In the genomic region with DNA sequence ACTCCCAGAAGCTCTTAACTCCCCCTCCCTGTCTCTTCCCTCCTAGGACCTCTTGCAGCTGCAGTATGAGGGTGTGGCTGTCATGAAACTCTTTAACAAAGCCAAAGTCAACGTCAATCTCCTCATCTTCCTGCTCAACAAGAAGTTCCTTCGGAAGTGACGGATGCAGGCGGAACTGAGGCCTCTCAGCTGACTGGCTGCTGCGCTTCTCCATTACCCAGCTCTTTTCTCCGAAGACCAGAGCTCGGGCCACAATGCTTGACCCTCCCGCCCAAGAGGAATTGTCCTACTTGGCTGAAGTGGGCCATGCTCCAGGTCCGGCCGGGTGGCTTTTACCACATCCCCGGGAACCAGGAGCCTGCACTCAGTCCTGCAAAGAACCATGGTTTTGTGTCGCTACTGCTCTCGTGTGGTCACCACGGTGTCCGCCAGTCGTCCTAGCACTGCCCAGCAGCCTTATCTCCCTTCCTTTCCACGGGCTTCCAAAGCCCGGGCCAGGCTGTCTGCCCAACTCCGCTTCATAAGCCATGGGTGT, we compare ENCODE assay signal across 19 mouse cellular contexts. TPM values are rescaled to one million over a fixed set of nuclear protein-coding genes. Genes with fewer than 3 reads are reported as not detected.
DNase-seq lines count a peak whose midpoint lies in the region; ATAC-seq and TF ChIP-seq lines count a peak whose summit lies in the region.
"Had no signal": no experiment of that assay in that cellular context is flagged by ENCODE, and none has a peak within 500 bp of the region (broad histone marks: within the 10 kb centered on the region; RNA-seq: fewer than 3 reads in every experiment).

No protein-coding gene starts in this region.

- WGBS in heart, embryonic 14.5 days: 44% methylated on average over 19 of the region's 19 CpGs
- WGBS in lung, adult 2 months: 67% methylated on average over 19 of the region's 19 CpGs
- 91% methylated on average over 19 of the region's 19 CpGs for WGBS in hindbrain, embryonic 14.5 days

- no peaks in the 10 kb centered on the region for H3K27me3 ChIP-seq in heart, embryonic 14.5 days (ENCODE audit: control insufficient read depth, insufficient read depth, low read length)
- H3K27me3 ChIP-seq in hindbrain, embryonic 14.5 days (ENCODE audit: control insufficient read depth, insufficient read depth, low read length): no peaks in the 10 kb centered on the region
- H3K27me3 ChIP-seq: limb, embryonic 12.5 days had no signal

- TF ChIP-seq CTCF in lung, adult 2 months (IDR thresholded peaks at IDR 0.05; ENCODE audit: insufficient read depth, low read length): no peak

- no peak for TF ChIP-seq POLR2A in lung, adult 2 months (IDR thresholded peaks at IDR 0.05; ENCODE audit: borderline replicate concordance, extremely low read depth, low read depth, low read length)

- H3K4me1 ChIP-seq in heart, embryonic 14.5 days (ENCODE audit: control insufficient read depth in 2 of 2, insufficient read depth in 2 of 2, low read length in 2 of 2): peaks cover 20 to 31% of the 10 kb centered on the region in 2 experiments
- H3K4me1 ChIP-seq in lung, adult 2 months (ENCODE audit: control insufficient read depth, insufficient read depth, low read length): peaks cover 3% of the 10 kb centered on the region; the same call in 1 of the 2 replicates
- H3K4me1 ChIP-seq in hindbrain, embryonic 14.5 days (replicated peaks; ENCODE audit: control insufficient read depth, insufficient read depth, low read length): no peaks in the 10 kb centered on the region
- H3K4me1 ChIP-seq: limb, embryonic 12.5 days had no signal

- 0 out of 2 replicates have a peak overlapping the region, but pooled peaks have one; percentile 30 for H3K9ac ChIP-seq in heart, embryonic 14.5 days (ENCODE audit: low read length)
- H3K9ac ChIP-seq in hindbrain, embryonic 14.5 days: no peak overlapping the region
- H3K9ac ChIP-seq: limb, embryonic 12.5 days; liver, postnatal 0 days had no signal

- H3K36me3 ChIP-seq in heart, embryonic 14.5 days (ENCODE audit: control insufficient read depth, insufficient read depth, low read length): peaks cover 57% of the 10 kb centered on the region
- no peaks in the 10 kb centered on the region for H3K36me3 ChIP-seq in hindbrain, embryonic 14.5 days (replicated peaks; ENCODE audit: control insufficient read depth, insufficient read depth)

- H3K9me3 ChIP-seq in heart, embryonic 14.5 days (ENCODE audit: control insufficient read depth, low read length): no peaks in the 10 kb centered on the region
- H3K9me3 ChIP-seq in hindbrain, embryonic 14.5 days (ENCODE audit: control insufficient read depth, low read length): no peaks in the 10 kb centered on the region
- H3K9me3 ChIP-seq: limb, embryonic 12.5 days had no signal

- H3K4me2 ChIP-seq in heart, embryonic 14.5 days (ENCODE audit: low read length): 0 out of 2 replicates have a peak overlapping the region, but pooled peaks have one; percentile 1
- no peak overlapping the region for H3K4me2 ChIP-seq in hindbrain, embryonic 14.5 days (replicated peaks)
- H3K4me2 ChIP-seq: limb, embryonic 12.5 days; midbrain, embryonic 11.5 days had no signal

- DNase-seq in ES-CJ7 (ENCODE audit: low read depth, low spot score): peak; percentile 80
- peak; percentile 23 to 29 for DNase-seq in gastrocnemius, postnatal 36 days
- peak; percentile 30 for DNase-seq in lung, adult 2 months
- no peak for DNase-seq in embryo, embryonic 10 days (ENCODE audit: low spot score)
- DNase-seq in hindbrain, embryonic 14.5 days (ENCODE audit: low spot score): no peak
- DNase-seq in ovary, postnatal 14 days (ENCODE audit: low spot score): no peak
- no peak for DNase-seq in adrenal gland, postnatal 4 days (ENCODE audit: low spot score in 2 of 2)
- DNase-seq: cerebellum, adult 11-12 months; kidney, postnatal 25 days; liver, postnatal 0 days; thymus, adult 18-20 months had no signal

- ATAC-seq in heart, embryonic 14.5 days (ENCODE audit: insufficient number of reproducible peaks, insufficient read depth, low FRiP score, low read depth): 0 out of 2 replicates have a peak, but pooled peaks have one; percentile 18
- ATAC-seq in hindbrain, embryonic 14.5 days (ENCODE audit: low FRiP score): no peak
- ATAC-seq: forebrain, embryonic 16.5 days; intestine, embryonic 16.5 days; liver, postnatal 0 days had no signal

- no peak overlapping the region for H3K4me3 ChIP-seq in heart, embryonic 14.5 days (ENCODE audit: control insufficient read depth in 1 of 2, insufficient read depth in 1 of 2, low read depth in 1 of 2, low read length in 2 of 2)
- no peak overlapping the region for H3K4me3 ChIP-seq in lung, adult 2 months (replicated peaks; ENCODE audit: extremely low read depth, low read depth, low read length)
- H3K4me3 ChIP-seq in hindbrain, embryonic 14.5 days (replicated peaks; ENCODE audit: low read length): no peak overlapping the region
- H3K4me3 ChIP-seq: limb, embryonic 12.5 days had no signal

- peak overlapping the region; percentile 58 to 90 for H3K27ac ChIP-seq in heart, embryonic 14.5 days (replicated peaks in 1 of 2; ENCODE audit: control insufficient read depth in 1 of 2, insufficient read depth in 1 of 2, low read depth in 2 of 2, low read length in 2 of 2)
- H3K27ac ChIP-seq in hindbrain, embryonic 14.5 days: no peak overlapping the region
- H3K27ac ChIP-seq: limb, embryonic 12.5 days had no signal

- intact Hi-C loops in gastrocnemius, postnatal 36 days (cut with DNase I): no loop called here

RNA-seq across cellular contexts. Expression of gene Mef2d, which starts 22.0 kb away (rescaled TPM):
- total RNA-seq in gastrocnemius, postnatal 36 days (2021): 100 to 1,000 TPM; 156 to 174 TPM
- polyA plus RNA-seq in heart, embryonic 14.5 days (2014; fragmentation: Nextera tagmentation; extraction: Ambion mirVana): 52.1 and 52.7 TPM in 2 replicates
- polyA plus RNA-seq in lung, adult 2 months (2012; rRNA removed): 87.0 and 94.3 TPM in 2 replicates
- 20.4 and 22.4 TPM in 2 replicates for polyA plus RNA-seq in hindbrain, embryonic 14.5 days (2014; fragmentation: Nextera tagmentation; extraction: Ambion mirVana)
- 10 to 100 TPM; 90.0 to 92.1 TPM for total RNA-seq in adrenal gland, postnatal 4 days (2021)

RNA-seq across cellular contexts. Expression of gene Iqgap3, which starts 38.4 kb away (rescaled TPM):
- under 1 TPM; 0.64 TPM for total RNA-seq in gastrocnemius, postnatal 36 days (2021)
- polyA plus RNA-seq in heart, embryonic 14.5 days (2014; fragmentation: Nextera tagmentation; extraction: Ambion mirVana): 22.8 and 26.4 TPM in 2 replicates
- 1.8 and 2.5 TPM in 2 replicates for polyA plus RNA-seq in lung, adult 2 months (2012; rRNA removed)
- polyA plus RNA-seq in hindbrain, embryonic 14.5 days (2014; fragmentation: Nextera tagmentation; extraction: Ambion mirVana): 2.4 and 3.1 TPM in 2 replicates
- 10 to 100 TPM; 17.2 to 18.8 TPM for total RNA-seq in adrenal gland, postnatal 4 days (2021)

RNA-seq across cellular contexts. Expression of gene Ttc24, which starts 42.1 kb away (rescaled TPM):
- not detected for total RNA-seq in gastrocnemius, postnatal 36 days (2021)
- polyA plus RNA-seq in heart, embryonic 14.5 days (2014; fragmentation: Nextera tagmentation; extraction: Ambion mirVana): not detected in 2 replicates
- polyA plus RNA-seq in lung, adult 2 months (2012; rRNA removed): not detected in 2 replicates
- polyA plus RNA-seq in hindbrain, embryonic 14.5 days (2014; fragmentation: Nextera tagmentation; extraction: Ambion mirVana): not detected in 2 replicates
- not detected for total RNA-seq in adrenal gland, postnatal 4 days (2021)
- total RNA-seq: layer of hippocampus, postnatal 14 days had no signal
- polyA plus RNA-seq: cortical plate, adult 2 months; forebrain, embryonic 16.5 days; hindbrain, embryonic 11.5 days; intestine, embryonic 16.5 days; limb, embryonic 12.5 days; liver, postnatal 0 days; midbrain, embryonic 11.5 days had no signal

Comparison
In these comparisons a context has a peak if more than half of its experiments do, and no peak if none do; other contexts are left out.
1. DNase-seq: peak in ES-CJ7 (single experiment), gastrocnemius, postnatal 36 days (2 of 2) and lung, adult 2 months (single experiment); none in embryo, embryonic 10 days (single experiment), hindbrain, embryonic 14.5 days (single experiment), ovary, postnatal 14 days (single experiment) and adrenal gland, postnatal 4 days (0 of 2).